Comparison of ENCODE assay signal across 16 mouse cellular contexts in the genomic region with DNA sequence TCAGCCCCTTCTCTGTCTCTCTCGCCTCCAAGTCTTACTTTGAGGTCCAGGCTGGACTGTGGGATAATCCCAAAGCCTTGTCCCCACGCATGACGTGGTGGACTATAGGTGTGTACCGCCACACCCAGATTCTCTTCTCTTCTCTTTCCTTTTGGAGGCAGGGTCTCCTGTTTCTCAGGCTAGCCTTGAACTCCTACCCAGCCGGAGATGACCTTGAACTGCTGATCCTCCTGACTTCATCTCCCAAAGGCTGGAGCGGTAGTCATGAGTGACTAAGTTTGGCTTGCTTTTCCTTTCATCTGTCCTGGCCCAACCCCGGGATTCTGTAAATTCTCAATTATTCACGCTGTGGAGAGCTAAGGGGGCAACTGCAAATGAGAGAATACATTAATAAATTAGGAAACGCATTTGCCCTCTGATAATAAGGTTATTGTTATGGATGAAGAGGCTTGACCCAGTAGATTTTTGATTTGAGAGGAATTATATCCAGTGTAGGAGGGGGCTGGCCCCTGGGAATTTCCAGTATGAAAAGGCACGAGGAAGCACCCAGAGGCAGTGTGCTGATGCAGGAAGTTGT. TPM values are rescaled to one million over a fixed set of nuclear protein-coding genes. Genes with fewer than 3 reads are reported as not detected.
A peak's percentile ranks its signal among the peaks of the same experiment; 100 is the strongest.
DNase-seq lines count a peak whose midpoint lies in the region; ATAC-seq and TF ChIP-seq lines count a peak whose summit lies in the region.
"Had no signal": no experiment of that assay in that cellular context is flagged by ENCODE, and none has a peak within 500 bp of the region (broad histone marks: within the 10 kb centered on the region; RNA-seq: fewer than 3 reads in every experiment).

No protein-coding gene starts in this region.

- peaks cover 61% of the 10 kb centered on the region for H3K4me1 ChIP-seq in midbrain, embryonic 10.5 days
- H3K4me1 ChIP-seq in midbrain, embryonic 16.5 days (ENCODE audit: control insufficient read depth, insufficient read depth, low read length): no peaks in the 10 kb centered on the region
- H3K4me1 ChIP-seq in liver, embryonic 16.5 days (ENCODE audit: control insufficient read depth, low read depth, low read length): peaks cover 37% of the 10 kb centered on the region

- TF ChIP-seq POLR2A in brain, embryonic 14.5 days (IDR thresholded peaks at IDR 0.05; ENCODE audit: borderline replicate concordance, extremely low read depth, insufficient read depth, insufficient read length, poor library complexity, severe bottlenecking): no peak

- no peaks in the 10 kb centered on the region for H3K9me3 ChIP-seq in midbrain, embryonic 10.5 days (replicated peaks)
- H3K9me3 ChIP-seq in midbrain, embryonic 16.5 days (replicated peaks; ENCODE audit: control insufficient read depth, low read length, poor library complexity, severe bottlenecking): no peaks in the 10 kb centered on the region
- H3K9me3 ChIP-seq in liver, embryonic 16.5 days (replicated peaks; ENCODE audit: control insufficient read depth, low read length): no peaks in the 10 kb centered on the region
- H3K9me3 ChIP-seq: forebrain, embryonic 10.5 days; heart, embryonic 13.5 days had no signal

- ATAC-seq in midbrain, embryonic 16.5 days: no peak
- no peak for ATAC-seq in liver, embryonic 16.5 days (ENCODE audit: low read depth)

- peak; percentile 33 for DNase-seq in adrenal gland, adult 2 months
- no peak for DNase-seq in adrenal gland, postnatal 25 days
- peak; percentile 20 for DNase-seq in midbrain, embryonic 10.5 days (ENCODE audit: low spot score)
- DNase-seq in brain, embryonic 14.5 days (ENCODE audit: low read depth): peak; percentile 23
- DNase-seq in layer of hippocampus, adult 2 months (ENCODE audit: low spot score in 2 of 2): no peak
- DNase-seq in spleen, postnatal 14 days (ENCODE audit: low spot score in 2 of 2): no peak
- DNase-seq: cerebellum, adult 2 months; gastrocnemius, postnatal 25 days; kidney, adult 18-20 months; kidney, postnatal 25 days; left cerebral cortex, postnatal 4 days; lung, embryonic 14.5 days had no signal

- no peaks in the 10 kb centered on the region for H3K36me3 ChIP-seq in midbrain, embryonic 10.5 days
- no peaks in the 10 kb centered on the region for H3K36me3 ChIP-seq in midbrain, embryonic 16.5 days (ENCODE audit: control insufficient read depth, insufficient read depth, low read length)
- H3K36me3 ChIP-seq in liver, embryonic 16.5 days (ENCODE audit: control insufficient read depth, insufficient read depth): no peaks in the 10 kb centered on the region
- H3K36me3 ChIP-seq: forebrain, embryonic 10.5 days; heart, embryonic 13.5 days had no signal

- H3K27ac ChIP-seq in midbrain, embryonic 10.5 days (replicated peaks): peak overlapping the region; percentile 57
- no peak overlapping the region for H3K27ac ChIP-seq in midbrain, embryonic 16.5 days (ENCODE audit: low read length)
- peak overlapping the region; percentile 91 for H3K27ac ChIP-seq in liver, embryonic 16.5 days (ENCODE audit: low read length)
- no peak overlapping the region for H3K27ac ChIP-seq in layer of hippocampus, adult 2 months
- H3K27ac ChIP-seq: forebrain, embryonic 10.5 days; heart, embryonic 13.5 days had no signal

- no peaks in the 10 kb centered on the region for H3K27me3 ChIP-seq in midbrain, embryonic 10.5 days (ENCODE audit: low read depth, poor library complexity, severe bottlenecking)
- no peaks in the 10 kb centered on the region for H3K27me3 ChIP-seq in midbrain, embryonic 16.5 days (ENCODE audit: control insufficient read depth, insufficient read depth, low read depth, low read length)
- no peaks in the 10 kb centered on the region for H3K27me3 ChIP-seq in liver, embryonic 16.5 days (ENCODE audit: control insufficient read depth, insufficient read depth, low read depth, low read length)
- H3K27me3 ChIP-seq: heart, embryonic 13.5 days had no signal

- no peak overlapping the region for H3K4me2 ChIP-seq in midbrain, embryonic 16.5 days (ENCODE audit: low read length)
- H3K4me2 ChIP-seq in liver, embryonic 16.5 days (ENCODE audit: low read depth, low read length): peak overlapping the region; percentile 55
- H3K4me2 ChIP-seq: heart, embryonic 13.5 days; lung, embryonic 14.5 days had no signal

- TF ChIP-seq CTCF in brain, embryonic 14.5 days (IDR thresholded peaks at IDR 0.05; ENCODE audit: borderline replicate concordance, extremely low read depth, insufficient read depth, insufficient read length): no peak
- TF ChIP-seq CTCF in layer of hippocampus, adult 2 months (conservative IDR thresholded peaks at IDR 0.05): no peak

- WGBS in midbrain, embryonic 10.5 days: 72% methylated on average over 10 of the region's 10 CpGs
- WGBS in midbrain, embryonic 16.5 days: 42% methylated on average over 10 of the region's 10 CpGs
- 79% methylated on average over 10 of the region's 10 CpGs for WGBS in liver, embryonic 16.5 days (ENCODE audit: insufficient replicate concordance)

- H3K4me3 ChIP-seq in midbrain, embryonic 10.5 days: no peak overlapping the region
- no peak overlapping the region for H3K4me3 ChIP-seq in midbrain, embryonic 16.5 days (ENCODE audit: low read depth, low read length)
- no peak overlapping the region for H3K4me3 ChIP-seq in liver, embryonic 16.5 days (ENCODE audit: low read depth, low read length)
- H3K4me3 ChIP-seq in layer of hippocampus, adult 2 months: no peak overlapping the region
- H3K4me3 ChIP-seq: forebrain, embryonic 10.5 days; heart, embryonic 13.5 days had no signal

- no peak overlapping the region for H3K9ac ChIP-seq in midbrain, embryonic 16.5 days (ENCODE audit: low read depth, low read length)
- peak overlapping the region; percentile 55 for H3K9ac ChIP-seq in liver, embryonic 16.5 days (ENCODE audit: low read depth, low read length)
- H3K9ac ChIP-seq: heart, embryonic 13.5 days; lung, embryonic 14.5 days had no signal

RNA-seq across cellular contexts. Expression of gene Bysl, which starts 42.3 kb away (rescaled TPM):
- 10 to 100 TPM; 17.6 to 22.5 TPM for total RNA-seq in adrenal gland, adult 2 months (2021)
- polyA plus RNA-seq in adrenal gland, adult 2 months (2012; rRNA removed): 9.4 and 11.7 TPM in 2 replicates
- total RNA-seq in adrenal gland, postnatal 25 days (2021): 15.5 and 22.0 TPM in 2 replicates
- polyA plus RNA-seq in midbrain, embryonic 10.5 days (2016; fragmentation: Nextera tagmentation; extraction: Ambion mirVana): 41.2 and 41.9 TPM in 2 replicates
- 38.6 and 40.7 TPM in 2 replicates for polyA plus RNA-seq in midbrain, embryonic 16.5 days (2015; fragmentation: Nextera tagmentation; extraction: Ambion mirVana)
- 27.1 and 31.1 TPM in 2 replicates for polyA plus RNA-seq in brain, embryonic 14.5 days (2012; rRNA removed)
- 12.5 and 12.7 TPM in 2 replicates for polyA plus RNA-seq in liver, embryonic 16.5 days (2015; fragmentation: Nextera tagmentation; extraction: Ambion mirVana)
- total RNA-seq in layer of hippocampus, adult 2 months (2021): 10 to 100 TPM; 18.1 to 18.2 TPM

RNA-seq across cellular contexts. Expression of gene Med20, which starts 42.3 kb away (rescaled TPM):
- total RNA-seq in adrenal gland, adult 2 months (2021): 10 to 100 TPM; 32.9 to 40.6 TPM
- 15.2 and 17.4 TPM in 2 replicates for polyA plus RNA-seq in adrenal gland, adult 2 months (2012; rRNA removed)
- total RNA-seq in adrenal gland, postnatal 25 days (2021): 38.7 and 40.5 TPM in 2 replicates
- polyA plus RNA-seq in midbrain, embryonic 10.5 days (2016; fragmentation: Nextera tagmentation; extraction: Ambion mirVana): 43.2 and 45.9 TPM in 2 replicates
- polyA plus RNA-seq in midbrain, embryonic 16.5 days (2015; fragmentation: Nextera tagmentation; extraction: Ambion mirVana): 47.0 and 47.7 TPM in 2 replicates
- polyA plus RNA-seq in brain, embryonic 14.5 days (2012; rRNA removed): 43.1 and 59.0 TPM in 2 replicates
- 22.3 and 22.4 TPM in 2 replicates for polyA plus RNA-seq in liver, embryonic 16.5 days (2015; fragmentation: Nextera tagmentation; extraction: Ambion mirVana)
- 10 to 100 TPM; 31.6 to 36.0 TPM for total RNA-seq in layer of hippocampus, adult 2 months (2021)

RNA-seq across cellular contexts. Expression of gene Gm20517, which starts 42.4 kb away (rescaled TPM):
- 1 to 10 TPM; 2.1 to 2.8 TPM for total RNA-seq in adrenal gland, adult 2 months (2021)
- polyA plus RNA-seq in adrenal gland, adult 2 months (2012; rRNA removed): 1.8 and 3.1 TPM in 2 replicates
- total RNA-seq in adrenal gland, postnatal 25 days (2021): 1.4 and 3.9 TPM in 2 replicates
- polyA plus RNA-seq in midbrain, embryonic 10.5 days (2016; fragmentation: Nextera tagmentation; extraction: Ambion mirVana): 1.4 and 2.2 TPM in 2 replicates
- polyA plus RNA-seq in midbrain, embryonic 16.5 days (2015; fragmentation: Nextera tagmentation; extraction: Ambion mirVana): 1.3 and 2.0 TPM in 2 replicates
- 1.7 and 2.6 TPM in 2 replicates for polyA plus RNA-seq in brain, embryonic 14.5 days (2012; rRNA removed)
- 0.97 and 1.1 TPM in 2 replicates for polyA plus RNA-seq in liver, embryonic 16.5 days (2015; fragmentation: Nextera tagmentation; extraction: Ambion mirVana)
- 1 to 10 TPM; 4.4 to 5.5 TPM for total RNA-seq in layer of hippocampus, adult 2 months (2021)

Comparison
In these comparisons a context has a peak if more than half of its experiments do, and no peak if none do; other contexts are left out.
1. DNase-seq: peak in adrenal gland, adult 2 months (single experiment), midbrain, embryonic 10.5 days (single experiment) and brain, embryonic 14.5 days (single experiment); none in adrenal gland, postnatal 25 days (single experiment), layer of hippocampus, adult 2 months (0 of 2) and spleen, postnatal 14 days (0 of 2).
2. H3K27ac ChIP-seq: peak in midbrain, embryonic 10.5 days (single experiment) and liver, embryonic 16.5 days (single experiment); none in midbrain, embryonic 16.5 days (single experiment) and layer of hippocampus, adult 2 months (single experiment).